ENCODE assay signal across 18 mouse cellular contexts in the genomic region with DNA sequence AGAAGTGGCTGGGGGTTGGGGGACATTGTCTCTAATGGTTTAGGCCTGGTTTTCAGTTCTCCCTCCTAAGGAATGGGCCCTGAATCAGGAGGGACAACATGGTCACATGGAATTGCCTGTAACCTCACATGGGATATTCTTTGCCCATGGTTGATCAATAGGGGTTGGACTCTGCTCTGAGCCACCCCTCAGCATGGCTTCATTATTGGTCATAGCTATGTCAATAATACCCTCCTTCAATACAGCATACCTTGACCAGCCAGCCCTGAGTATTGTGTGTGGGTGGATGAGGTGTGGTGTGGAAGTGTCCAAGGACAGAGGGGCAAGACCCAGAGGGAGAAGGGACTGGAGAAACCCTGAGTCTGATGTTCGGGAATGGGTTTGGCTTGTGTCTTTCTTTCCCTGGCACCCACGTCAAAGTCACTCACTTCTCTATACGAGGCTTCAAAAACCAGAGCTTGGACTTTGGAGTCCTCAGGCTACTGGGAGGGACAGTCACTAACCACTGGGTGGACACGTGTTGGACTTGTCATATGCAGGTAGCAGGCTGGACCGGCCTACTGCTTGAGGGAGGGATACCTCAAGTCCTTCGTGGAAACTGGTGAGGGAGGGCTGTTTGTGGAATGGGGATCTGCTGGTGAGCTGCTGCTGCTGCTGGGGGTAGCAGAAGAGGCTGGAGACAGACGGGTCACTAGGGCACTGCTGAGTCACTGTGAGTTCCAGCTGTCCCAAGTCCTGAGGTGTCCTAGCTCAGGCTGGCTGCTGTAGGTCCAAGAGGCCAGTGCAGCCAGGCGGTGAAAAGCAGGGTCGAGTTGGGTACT. TPM values are rescaled to one million over a fixed set of nuclear protein-coding genes. Genes with fewer than 3 reads are reported as not detected.
DNase-seq lines count a peak whose midpoint lies in the region; ATAC-seq and TF ChIP-seq lines count a peak whose summit lies in the region.
"Had no signal": no experiment of that assay in that cellular context is flagged by ENCODE, and none has a peak within 500 bp of the region (broad histone marks: within the 10 kb centered on the region; RNA-seq: fewer than 3 reads in every experiment).

No protein-coding gene starts in this region.

- H3K27ac ChIP-seq in forebrain, embryonic 10.5 days, result peak overlapping the region; percentile 61; the same call in 1 of the 2 replicates
- H3K27ac ChIP-seq in forebrain, embryonic 16.5 days (ENCODE audit: low read length), result no peak overlapping the region
- no peak overlapping the region for H3K27ac ChIP-seq in liver, embryonic 12.5 days
- no peak overlapping the region for H3K27ac ChIP-seq in liver, embryonic 11.5 days (ENCODE audit: low read depth, low read length)
- no peak overlapping the region for H3K27ac ChIP-seq in kidney, embryonic 16.5 days (ENCODE audit: low read length)
- H3K27ac ChIP-seq in stomach, postnatal 0 days (replicated peaks), result no peak overlapping the region
- H3K27ac ChIP-seq: hindbrain, embryonic 15.5 days; layer of hippocampus, adult 2 months; macrophage had no signal

- H3K27me3 ChIP-seq in forebrain, embryonic 10.5 days (ENCODE audit: poor library complexity, severe bottlenecking), result peaks cover 64% of the 10 kb centered on the region
- H3K27me3 ChIP-seq in forebrain, embryonic 16.5 days (replicated peaks; ENCODE audit: control insufficient read depth, insufficient read depth, low read length), result peaks cover 18% of the 10 kb centered on the region
- peaks cover 84% of the 10 kb centered on the region for H3K27me3 ChIP-seq in liver, embryonic 12.5 days (replicated peaks)
- H3K27me3 ChIP-seq in liver, embryonic 11.5 days (replicated peaks; ENCODE audit: control insufficient read depth, insufficient read depth, low read length), result peaks cover 46% of the 10 kb centered on the region
- peaks cover 31% of the 10 kb centered on the region for H3K27me3 ChIP-seq in kidney, embryonic 16.5 days (ENCODE audit: insufficient read depth, low read length)
- H3K27me3 ChIP-seq in stomach, postnatal 0 days (ENCODE audit: control insufficient read depth, insufficient read depth, low read length), result peaks cover 7% of the 10 kb centered on the region; the same call in 1 of the 2 replicates
- H3K27me3 ChIP-seq: Patski had no signal

- no peaks in the 10 kb centered on the region for H3K9me3 ChIP-seq in forebrain, embryonic 10.5 days
- no peaks in the 10 kb centered on the region for H3K9me3 ChIP-seq in forebrain, embryonic 16.5 days (ENCODE audit: control insufficient read depth, low read length)
- no peaks in the 10 kb centered on the region for H3K9me3 ChIP-seq in liver, embryonic 12.5 days (replicated peaks)
- H3K9me3 ChIP-seq in liver, embryonic 11.5 days (ENCODE audit: control insufficient read depth, low read length), result no peaks in the 10 kb centered on the region
- no peaks in the 10 kb centered on the region for H3K9me3 ChIP-seq in kidney, embryonic 16.5 days (ENCODE audit: low read length)
- no peaks in the 10 kb centered on the region for H3K9me3 ChIP-seq in stomach, postnatal 0 days (ENCODE audit: control insufficient read depth, low read length)
- H3K9me3 ChIP-seq: hindbrain, embryonic 15.5 days had no signal

- H3K4me1 ChIP-seq in forebrain, embryonic 10.5 days, result peaks cover 42% of the 10 kb centered on the region
- peaks cover 20% of the 10 kb centered on the region for H3K4me1 ChIP-seq in forebrain, embryonic 16.5 days (replicated peaks; ENCODE audit: control insufficient read depth, insufficient read depth, low read length)
- H3K4me1 ChIP-seq in liver, embryonic 12.5 days, result peaks cover 20% of the 10 kb centered on the region
- peaks cover 6% of the 10 kb centered on the region for H3K4me1 ChIP-seq in liver, embryonic 11.5 days (replicated peaks; ENCODE audit: control insufficient read depth, insufficient read depth, low read length)
- peaks cover 20% of the 10 kb centered on the region for H3K4me1 ChIP-seq in kidney, embryonic 16.5 days (ENCODE audit: insufficient read depth, low read length)
- H3K4me1 ChIP-seq in stomach, postnatal 0 days (replicated peaks; ENCODE audit: control insufficient read depth, insufficient read depth), result no peaks in the 10 kb centered on the region

- no peak for ATAC-seq in forebrain, embryonic 16.5 days
- peak; percentile 36; the same call in 1 of the 2 replicates for ATAC-seq in liver, embryonic 12.5 days
- no peak for ATAC-seq in liver, embryonic 11.5 days (replicated peaks; ENCODE audit: low FRiP score)
- peak; percentile 31 for ATAC-seq in kidney, embryonic 16.5 days (ENCODE audit: low FRiP score, low TSS enrichment)
- peak; percentile 68 for ATAC-seq in stomach, postnatal 0 days (ENCODE audit: low FRiP score, low TSS enrichment)
- ATAC-seq in megakaryocyte-erythroid progenitor cell, adult 5-6 weeks (replicated peaks; ENCODE audit: low FRiP score, low TSS enrichment, poor library complexity, severe bottlenecking), result no peak
- ATAC-seq in monocyte, adult 5-6 weeks (replicated peaks; ENCODE audit: insufficient number of reproducible peaks, low FRiP score, low TSS enrichment, poor library complexity, severe bottlenecking), result no peak
- ATAC-seq: Patski had no signal

- no peak for TF ChIP-seq CTCF in stomach, postnatal 0 days (IDR thresholded peaks at IDR 0.05; ENCODE audit: low read depth)

- H3K36me3 ChIP-seq in forebrain, embryonic 10.5 days (replicated peaks), result no peaks in the 10 kb centered on the region
- H3K36me3 ChIP-seq in forebrain, embryonic 16.5 days (ENCODE audit: control insufficient read depth, insufficient read depth), result no peaks in the 10 kb centered on the region
- no peaks in the 10 kb centered on the region for H3K36me3 ChIP-seq in liver, embryonic 12.5 days
- H3K36me3 ChIP-seq in liver, embryonic 11.5 days (ENCODE audit: control insufficient read depth, insufficient read depth, low read length), result no peaks in the 10 kb centered on the region
- no peaks in the 10 kb centered on the region for H3K36me3 ChIP-seq in kidney, embryonic 16.5 days (ENCODE audit: insufficient read depth, low read length)
- no peaks in the 10 kb centered on the region for H3K36me3 ChIP-seq in stomach, postnatal 0 days (ENCODE audit: control insufficient read depth, insufficient read depth, low read length)
- H3K36me3 ChIP-seq: hindbrain, embryonic 15.5 days had no signal

- 55% methylated on average over 9 of the region's 9 CpGs for WGBS in forebrain, embryonic 10.5 days
- 57% methylated on average over 9 of the region's 9 CpGs for WGBS in forebrain, embryonic 16.5 days
- WGBS in liver, embryonic 12.5 days (ENCODE audit: insufficient replicate concordance), result 49% methylated on average over 9 of the region's 9 CpGs
- WGBS in liver, embryonic 11.5 days, result 56% methylated on average over 9 of the region's 9 CpGs
- WGBS in kidney, embryonic 16.5 days, result 57% methylated on average over 9 of the region's 9 CpGs
- 65% methylated on average over 9 of the region's 9 CpGs for WGBS in stomach, postnatal 0 days

- no peak overlapping the region for H3K9ac ChIP-seq in forebrain, embryonic 16.5 days (replicated peaks; ENCODE audit: low read depth, low read length)
- no peak overlapping the region for H3K9ac ChIP-seq in liver, embryonic 12.5 days
- no peak overlapping the region for H3K9ac ChIP-seq in liver, embryonic 11.5 days (ENCODE audit: low read depth, low read length)
- no peak overlapping the region for H3K9ac ChIP-seq in kidney, embryonic 16.5 days (replicated peaks; ENCODE audit: low read length)
- no peak overlapping the region for H3K9ac ChIP-seq in stomach, postnatal 0 days (ENCODE audit: low read length)

- no peak for DNase-seq in forebrain, embryonic 10.5 days (ENCODE audit: extremely low spot score, low spot score)
- DNase-seq in liver, embryonic 11.5 days (ENCODE audit: low spot score), result no peak
- DNase-seq in stomach, postnatal 0 days (ENCODE audit: low spot score), result peak; percentile 42
- DNase-seq: cerebellum, adult 18-20 months; gastrocnemius, postnatal 25 days; lung, adult 2 months; right cerebral cortex, postnatal 25 days had no signal

- no peak overlapping the region for H3K4me3 ChIP-seq in forebrain, embryonic 10.5 days
- no peak overlapping the region for H3K4me3 ChIP-seq in forebrain, embryonic 16.5 days (replicated peaks; ENCODE audit: low read length)
- no peak overlapping the region for H3K4me3 ChIP-seq in liver, embryonic 12.5 days
- no peak overlapping the region for H3K4me3 ChIP-seq in liver, embryonic 11.5 days (ENCODE audit: low read depth, low read length)
- H3K4me3 ChIP-seq in kidney, embryonic 16.5 days (ENCODE audit: low read length), result no peak overlapping the region
- H3K4me3 ChIP-seq in stomach, postnatal 0 days (ENCODE audit: low read depth, low read length), result no peak overlapping the region
- H3K4me3 ChIP-seq: myocyte had no signal

- TF ChIP-seq EP300 in stomach, postnatal 0 days (optimal IDR thresholded peaks at IDR 0.05), result no peak

- H3K4me2 ChIP-seq in forebrain, embryonic 16.5 days (ENCODE audit: low read length), result no peak overlapping the region
- peak overlapping the region; percentile 58; the same call in 1 of the 2 replicates for H3K4me2 ChIP-seq in liver, embryonic 12.5 days
- H3K4me2 ChIP-seq in liver, embryonic 11.5 days, result no peak overlapping the region
- 0 out of 2 replicates have a peak overlapping the region, but pooled peaks have one; percentile 60 for H3K4me2 ChIP-seq in kidney, embryonic 16.5 days (replicated peaks; ENCODE audit: low read depth, low read length)
- no peak overlapping the region; the same call in 1 of the 2 replicates for H3K4me2 ChIP-seq in stomach, postnatal 0 days (replicated peaks; ENCODE audit: low read depth)

RNA-seq across cellular contexts. Expression of a gene that starts 4.7 kb away (rescaled TPM):
- polyA plus RNA-seq in forebrain, embryonic 10.5 days (2016; fragmentation: Nextera tagmentation; extraction: Ambion mirVana), result 3.9 and 4.1 TPM in 2 replicates
- polyA plus RNA-seq in forebrain, embryonic 16.5 days (2015; fragmentation: Nextera tagmentation; extraction: Ambion mirVana), result 1.2 and 1.4 TPM in 2 replicates
- polyA plus RNA-seq in liver, embryonic 12.5 days (2016; fragmentation: Nextera tagmentation; extraction: Ambion mirVana), result 1.9 and 2.4 TPM in 2 replicates
- 4.7 and 5.0 TPM in 2 replicates for polyA plus RNA-seq in liver, embryonic 11.5 days (2014; fragmentation: Nextera tagmentation; extraction: Ambion mirVana)
- polyA plus RNA-seq in kidney, embryonic 16.5 days (2015; fragmentation: Nextera tagmentation; extraction: Ambion mirVana), result 2.8 and 3.0 TPM in 2 replicates
- 2.1 and 2.9 TPM in 2 replicates for polyA plus RNA-seq in stomach, postnatal 0 days (2015; fragmentation: Nextera tagmentation; extraction: Ambion mirVana)
- total RNA-seq in megakaryocyte-erythroid progenitor cell, adult 5-6 weeks (2014; fragmentation: Nextera tagmentation), result not detected in 2 replicates
- 5.3 TPM in 1 of 2 replicates, not detected in the other for total RNA-seq in megakaryocyte-erythroid progenitor cell, adult 5-6 weeks (2017)
- 1.8 TPM in 1 of 3 replicates, not detected in the others for total RNA-seq in monocyte, adult 5-6 weeks (2017)
- total RNA-seq: CH12.LX; gastrocnemius, postnatal 25 days had no signal
- polyA plus RNA-seq: macrophage, myocyte had no signal

RNA-seq across cellular contexts. Expression of a gene that starts 5.5 kb away (rescaled TPM):
- polyA plus RNA-seq in forebrain, embryonic 10.5 days (2016; fragmentation: Nextera tagmentation; extraction: Ambion mirVana), result 8.8 and 9.0 TPM in 2 replicates
- polyA plus RNA-seq in forebrain, embryonic 16.5 days (2015; fragmentation: Nextera tagmentation; extraction: Ambion mirVana), result 30.4 and 32.6 TPM in 2 replicates
- 2.8 and 3.3 TPM in 2 replicates for polyA plus RNA-seq in liver, embryonic 12.5 days (2016; fragmentation: Nextera tagmentation; extraction: Ambion mirVana)
- polyA plus RNA-seq in liver, embryonic 11.5 days (2014; fragmentation: Nextera tagmentation; extraction: Ambion mirVana), result 3.9 and 4.0 TPM in 2 replicates
- polyA plus RNA-seq in kidney, embryonic 16.5 days (2015; fragmentation: Nextera tagmentation; extraction: Ambion mirVana), result 12.4 and 12.9 TPM in 2 replicates
- polyA plus RNA-seq in stomach, postnatal 0 days (2015; fragmentation: Nextera tagmentation; extraction: Ambion mirVana), result 0.95 and 1.1 TPM in 2 replicates
- not detected in 2 replicates for total RNA-seq in megakaryocyte-erythroid progenitor cell, adult 5-6 weeks (2014; fragmentation: Nextera tagmentation)
- total RNA-seq in megakaryocyte-erythroid progenitor cell, adult 5-6 weeks (2017), result not detected in 2 replicates
- not detected in 3 replicates for total RNA-seq in monocyte, adult 5-6 weeks (2017)
- polyA plus RNA-seq: macrophage had no signal

RNA-seq across cellular contexts. Expression of a gene that starts 35.5 kb away (rescaled TPM):
- 10.0 and 11.2 TPM in 2 replicates for polyA plus RNA-seq in forebrain, embryonic 10.5 days (2016; fragmentation: Nextera tagmentation; extraction: Ambion mirVana)
- 11.0 and 14.9 TPM in 2 replicates for polyA plus RNA-seq in forebrain, embryonic 16.5 days (2015; fragmentation: Nextera tagmentation; extraction: Ambion mirVana)
- 3.9 and 4.2 TPM in 2 replicates for polyA plus RNA-seq in liver, embryonic 12.5 days (2016; fragmentation: Nextera tagmentation; extraction: Ambion mirVana)
- 5.9 and 6.2 TPM in 2 replicates for polyA plus RNA-seq in liver, embryonic 11.5 days (2014; fragmentation: Nextera tagmentation; extraction: Ambion mirVana)
- polyA plus RNA-seq in kidney, embryonic 16.5 days (2015; fragmentation: Nextera tagmentation; extraction: Ambion mirVana), result 20.9 and 25.7 TPM in 2 replicates
- polyA plus RNA-seq in stomach, postnatal 0 days (2015; fragmentation: Nextera tagmentation; extraction: Ambion mirVana), result 11.7 and 15.1 TPM in 2 replicates
- 0.94 TPM in 1 of 2 replicates, not detected in the other for total RNA-seq in megakaryocyte-erythroid progenitor cell, adult 5-6 weeks (2014; fragmentation: Nextera tagmentation)
- total RNA-seq in megakaryocyte-erythroid progenitor cell, adult 5-6 weeks (2017), result not detected in 2 replicates
- not detected in 3 replicates for total RNA-seq in monocyte, adult 5-6 weeks (2017)
- polyA plus RNA-seq: macrophage had no signal

RNA-seq across cellular contexts. Expression of a gene that starts 39.7 kb away (rescaled TPM):
- polyA plus RNA-seq in forebrain, embryonic 10.5 days (2016; fragmentation: Nextera tagmentation; extraction: Ambion mirVana), result 526 and 533 TPM in 2 replicates
- 299 and 316 TPM in 2 replicates for polyA plus RNA-seq in forebrain, embryonic 16.5 days (2015; fragmentation: Nextera tagmentation; extraction: Ambion mirVana)
- polyA plus RNA-seq in liver, embryonic 12.5 days (2016; fragmentation: Nextera tagmentation; extraction: Ambion mirVana), result 206 and 210 TPM in 2 replicates
- polyA plus RNA-seq in liver, embryonic 11.5 days (2014; fragmentation: Nextera tagmentation; extraction: Ambion mirVana), result 217 and 233 TPM in 2 replicates
- polyA plus RNA-seq in kidney, embryonic 16.5 days (2015; fragmentation: Nextera tagmentation; extraction: Ambion mirVana), result 447 and 455 TPM in 2 replicates
- polyA plus RNA-seq in stomach, postnatal 0 days (2015; fragmentation: Nextera tagmentation; extraction: Ambion mirVana), result 189 and 195 TPM in 2 replicates
- 204 and 225 TPM in 2 replicates for total RNA-seq in megakaryocyte-erythroid progenitor cell, adult 5-6 weeks (2014; fragmentation: Nextera tagmentation)
- total RNA-seq in megakaryocyte-erythroid progenitor cell, adult 5-6 weeks (2017), result 215 and 228 TPM in 2 replicates
- total RNA-seq in monocyte, adult 5-6 weeks (2017), result 646 to 794 TPM (median 705 TPM) in 3 replicates

Comparison
In these comparisons a context has a peak if more than half of its experiments do, and no peak if none do; other contexts are left out.
1. ATAC-seq: peak in liver, embryonic 12.5 days (single experiment), kidney, embryonic 16.5 days (single experiment) and stomach, postnatal 0 days (single experiment); none in forebrain, embryonic 16.5 days (single experiment), liver, embryonic 11.5 days (single experiment), megakaryocyte-erythroid progenitor cell, adult 5-6 weeks (single experiment) and monocyte, adult 5-6 weeks (single experiment).
2. H3K4me2 ChIP-seq: peak in liver, embryonic 12.5 days (single experiment) and kidney, embryonic 16.5 days (single experiment); none in forebrain, embryonic 16.5 days (single experiment), liver, embryonic 11.5 days (single experiment) and stomach, postnatal 0 days (single experiment).